Mouse (Mus musculus) heart, postnatal 0 days (tissue): ENCODE data around the gene Trio. TPM values are rescaled to one million over a fixed set of nuclear protein-coding genes. Genes with fewer than 3 reads are reported as not detected.

Source experiments
- ATAC-seq: fragments of 200-750 bp; cut with Nextera tagmentation; 2 replicates; pipeline ENCODE4 v1.8.0; 2017; ENCODE audit warnings: low read depth, moderate number of reproducible peaks, moderate library complexity; ENCODE audit not compliant: insufficient read depth
- DNase-seq: peaks from one replicate; pipeline ENCODE4 v3.0.0-alpha.2; 2016; ENCODE audit warnings: low spot score
- H3K27ac ChIP-seq: fragments of 300-500 bp; sonication (generic); 2 replicates; pipeline ENCODE4 v1.5.1; 2014; ENCODE audit warnings: low read depth, mild to moderate bottlenecking
- H3K27me3 ChIP-seq: fragments of 300-500 bp; sonication (generic); 2 replicates; pipeline ENCODE4 v1.6.1; 2014; ENCODE audit warnings: low read length, mixed read lengths; ENCODE audit not compliant: control insufficient read depth, insufficient read depth
- H3K36me3 ChIP-seq: fragments of 300-500 bp; sonication (generic); replicated peaks from 2 replicates; pipeline ENCODE4 v1.6.1; 2014; ENCODE audit warnings: low read length, mixed read lengths; ENCODE audit not compliant: control insufficient read depth, insufficient read depth
- H3K4me1 ChIP-seq: fragments of 300-500 bp; sonication (generic); 2 replicates; pipeline ENCODE4 v1.6.1; 2014; ENCODE audit warnings: antibody characterized with exemption; ENCODE audit not compliant: control insufficient read depth, insufficient read depth
- H3K4me2 ChIP-seq: fragments of 300-500 bp; sonication (generic); 2 replicates; pipeline ENCODE4 v1.6.1; 2014; ENCODE audit warnings: low read depth, mild to moderate bottlenecking, low read length, moderate library complexity
- H3K4me3 ChIP-seq: fragments of 300-500 bp; sonication (generic); 2 replicates; pipeline ENCODE4 v1.5.1; 2014; ENCODE audit warnings: low read depth, low read length
- H3K9ac ChIP-seq: fragments of 300-500 bp; sonication (generic); replicated peaks from 2 replicates; pipeline ENCODE4 v1.6.1; 2014; ENCODE audit warnings: low read depth, low read length, mixed read lengths
- H3K9me3 ChIP-seq: fragments of 300-500 bp; sonication (generic); replicated peaks from 2 replicates; pipeline ENCODE4 v1.6.1; 2016; ENCODE audit warnings: low read length; ENCODE audit not compliant: control insufficient read depth
- CTCF ChIP-seq: IDR thresholded peaks from 2 replicates; pipeline ENCODE4 v1.5.1; 2016; ENCODE audit warnings: antibody characterized with exemption, control low read depth, low read depth
- EP300 ChIP-seq: IDR thresholded peaks from 2 replicates; pipeline ENCODE4 v1.6.1; 2016; ENCODE audit warnings: antibody characterized with exemption, low read depth
- WGBS: fragments of 180-500 bp; shearing (Covaris S2); extraction: QIAGEN DNeasy Blood & Tissue Kit; methylation state at CpG from one replicate; pipeline ENCODE4 v1.1.7; 2014; 5-methylcytosine and 5-hydroxymethylcytosine counted together
- polyA plus RNA-seq: library from polyadenylated mRNA; unstranded; fragments of >200 nt; fragmentation: Nextera tagmentation; extraction: Ambion mirVana; gene quantifications from 2 replicates; pipeline ENCODE4 v1.2.1, GENCODE M21; 2015
- total RNA-seq: library from RNA; depleted of rRNA; stranded (reverse); fragments of >200 nt; gene quantifications from 2 replicates; pipeline ENCODE4 v1.2.3, GENCODE M21; 2014; ENCODE audit warnings: low replicate concordance

Trio gene
- total and polyA plus RNA-seq, 2 experiments from 2014 or later = 10.1 to 77.2 TPM

DNA sequence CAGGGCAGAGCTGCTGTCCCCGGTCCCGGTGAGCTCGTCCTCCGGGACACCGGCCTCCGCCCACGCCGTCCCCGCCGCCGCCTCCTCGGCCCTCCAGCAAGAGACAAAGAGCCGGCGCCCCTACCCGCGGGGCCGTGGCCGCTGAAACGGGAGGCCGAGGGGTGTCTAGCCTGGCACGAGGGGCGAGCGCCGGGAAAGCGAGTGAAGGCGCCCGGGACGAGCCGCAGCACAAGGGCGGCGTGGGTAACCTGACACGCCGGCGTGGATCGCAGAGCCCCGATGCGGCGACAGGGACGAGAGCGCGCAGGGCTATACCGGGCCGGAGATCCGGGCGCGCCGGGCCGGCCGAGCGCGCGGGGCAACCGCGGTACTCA lies 696 bp downstream of the Trio start:
- Histone ChIP-seq H3K27me3 (no peaks in the 10 kb centered on the region), H3K9ac (peak overlapping the region; percentile 93), H3K4me1 (peaks cover 34% of the 10 kb centered on the region), H3K9me3 (no peaks in the 10 kb centered on the region), H3K27ac (peak overlapping the region; percentile 95), H3K36me3 (no peaks in the 10 kb centered on the region), H3K4me2 (peak overlapping the region; percentile 92), H3K4me3 (peak overlapping the region; percentile 94)
- ATAC-seq (peak; percentile 18), DNase-seq (no peak)
- TF ChIP-seq EP300 = no peak
- no peak for TF ChIP-seq CTCF
- under 1% methylated on average over 37 of the region's 54 CpGs for WGBS

DNA sequence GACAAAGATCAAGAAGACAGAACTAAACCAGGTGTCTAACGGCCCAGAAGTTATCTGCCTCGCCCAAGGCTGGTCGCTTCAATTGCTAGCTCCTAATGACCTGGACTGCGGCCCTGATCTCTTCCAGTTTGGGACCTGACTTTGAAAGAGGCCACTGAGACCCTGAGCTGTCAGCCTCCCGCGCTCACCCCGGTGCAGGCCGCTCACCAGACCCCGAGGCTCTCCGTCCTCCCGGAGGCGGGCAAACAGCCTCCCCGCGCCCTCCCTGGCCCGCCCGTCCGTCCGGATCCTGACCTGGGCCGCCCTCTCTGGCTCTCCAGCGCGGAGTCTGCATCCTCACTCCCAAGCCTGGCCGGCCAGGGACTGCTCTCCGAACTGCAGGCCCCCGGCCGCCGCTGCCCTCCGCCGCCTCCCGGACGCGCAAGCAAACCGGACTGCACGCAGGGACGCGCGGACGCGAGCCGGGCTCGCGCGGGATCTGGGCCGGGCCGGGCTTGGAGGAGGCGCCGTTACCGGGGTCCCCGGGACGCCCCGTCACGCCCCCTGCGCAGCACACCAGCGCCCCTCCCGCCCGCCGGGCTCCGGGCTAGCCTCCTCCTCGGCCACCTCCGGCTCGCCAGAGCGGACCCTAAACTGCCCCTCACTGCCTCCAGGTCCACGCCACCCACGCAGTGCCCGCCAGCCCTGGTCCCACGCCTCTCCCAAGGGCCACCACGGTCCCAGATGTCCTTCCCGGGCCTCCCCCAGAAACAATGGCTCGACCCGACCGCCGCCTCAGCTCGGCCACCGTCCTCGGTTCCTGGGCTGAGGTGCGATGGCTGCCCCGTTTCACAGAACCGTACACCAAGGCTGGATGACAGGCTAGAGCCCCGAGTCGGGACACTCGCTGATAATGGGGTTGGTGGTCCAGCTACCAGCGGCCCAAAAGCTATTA lies 1.4 kb downstream of the Trio start:
- Histone ChIP-seq H3K9me3 (no peaks in the 10 kb centered on the region), H3K36me3 (no peaks in the 10 kb centered on the region), H3K27me3 (no peaks in the 10 kb centered on the region), H3K27ac (peak overlapping the region; percentile 95), H3K9ac (peak overlapping the region; percentile 93), H3K4me1 (peaks cover 34% of the 10 kb centered on the region), H3K4me2 (peak overlapping the region; percentile 92), H3K4me3 (peak overlapping the region; percentile 94)
- peak; percentile 74 for DNase-seq
- TF ChIP-seq CTCF (no peak), EP300 (no peak)
- WGBS = 1% methylated on average over 77 of the region's 81 CpGs
- peak; percentile 18 for ATAC-seq

DNA sequence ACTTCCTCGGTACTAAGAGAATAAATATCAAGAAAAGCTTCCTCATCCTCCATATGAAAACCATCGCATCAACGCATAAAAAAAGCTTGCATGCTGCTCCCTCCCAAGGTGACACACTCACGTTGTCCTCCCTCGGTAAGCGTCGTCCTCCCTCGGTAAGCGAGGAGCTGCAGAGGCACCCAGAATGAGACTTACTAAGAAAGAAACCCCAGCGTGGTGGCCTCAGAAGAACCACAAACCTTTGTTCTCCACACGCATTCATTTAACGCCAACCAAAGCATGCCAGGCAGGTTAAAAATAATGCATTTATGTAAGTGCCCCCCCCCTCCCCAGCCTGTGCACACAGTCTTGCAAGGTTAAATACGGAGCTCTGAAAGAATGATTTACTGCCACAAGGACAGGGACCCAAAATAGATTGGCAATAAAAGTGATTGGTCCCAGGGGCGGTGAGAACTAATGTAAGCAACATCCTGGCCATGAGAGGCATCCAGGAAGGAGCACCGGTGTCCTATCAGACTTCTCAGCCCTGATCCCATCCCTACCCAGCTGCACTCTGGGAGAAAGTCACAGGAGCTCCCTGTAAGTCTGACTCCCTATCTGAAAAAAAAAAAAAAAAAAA lies 3.9 kb downstream of the Trio start:
- Histone ChIP-seq H3K9ac (peak overlapping the region; percentile 34; the same call in 1 of the 2 replicates), H3K4me1 (peaks cover 34% of the 10 kb centered on the region), H3K4me3 (peak overlapping the region; percentile 15; the same call in 1 of the 2 replicates), H3K27ac (peak overlapping the region; percentile 16; the same call in 1 of the 2 replicates), H3K9me3 (no peaks in the 10 kb centered on the region), H3K27me3 (no peaks in the 10 kb centered on the region), H3K4me2 (peak overlapping the region; percentile 53), H3K36me3 (no peaks in the 10 kb centered on the region)
- no peak for TF ChIP-seq EP300
- TF ChIP-seq CTCF = no peak
- DNase-seq = no peak
- ATAC-seq = no peak
- 11% methylated on average over 15 of the region's 15 CpGs for WGBS

DNA sequence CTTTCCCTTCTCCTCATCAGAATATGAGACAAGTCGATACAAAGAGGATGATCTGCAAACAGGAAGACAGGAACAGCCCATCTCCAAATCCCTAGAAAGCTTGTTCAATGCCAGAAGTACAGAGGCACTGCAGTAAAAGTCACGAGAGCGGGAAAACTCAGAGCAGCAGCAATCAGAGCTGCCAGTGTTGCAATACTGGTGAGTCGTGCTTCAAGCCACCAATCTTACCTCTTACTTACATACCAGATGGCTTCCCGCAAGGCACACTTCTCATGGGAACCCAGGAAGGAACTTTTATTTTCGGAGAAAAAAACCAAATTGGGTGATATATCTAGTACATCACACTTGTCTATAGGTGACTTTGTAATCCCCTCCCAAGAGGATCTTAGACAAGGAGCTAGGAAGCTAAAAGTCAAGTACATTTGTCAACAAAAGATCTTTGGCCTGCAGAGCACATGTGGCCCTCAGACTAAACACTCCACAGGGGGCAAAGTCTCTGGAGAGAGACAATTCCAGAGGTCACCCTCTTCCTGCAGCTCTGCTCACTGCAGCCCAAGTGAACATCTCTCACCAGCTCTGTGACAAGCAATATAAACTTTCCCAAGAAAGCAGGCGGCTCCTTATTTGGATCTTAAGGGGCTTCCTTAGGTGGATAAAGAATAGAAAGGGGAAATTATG lies 6.1 kb downstream of the Trio start:
- 64% methylated on average over 7 of the region's 7 CpGs for WGBS
- ATAC-seq (no peak), DNase-seq (no peak)
- H3K4me2 ChIP-seq = no peak overlapping the region
- H3K4me1 ChIP-seq = peaks cover 34% of the 10 kb centered on the region
- H3K9me3 ChIP-seq = no peaks in the 10 kb centered on the region
- H3K36me3 ChIP-seq = no peaks in the 10 kb centered on the region
- H3K27me3 ChIP-seq = no peaks in the 10 kb centered on the region
- H3K4me3 ChIP-seq = no peak overlapping the region
- no peak overlapping the region for H3K27ac ChIP-seq
- no peak for TF ChIP-seq EP300
- TF ChIP-seq CTCF = no peak
- no peak overlapping the region for H3K9ac ChIP-seq

DNA sequence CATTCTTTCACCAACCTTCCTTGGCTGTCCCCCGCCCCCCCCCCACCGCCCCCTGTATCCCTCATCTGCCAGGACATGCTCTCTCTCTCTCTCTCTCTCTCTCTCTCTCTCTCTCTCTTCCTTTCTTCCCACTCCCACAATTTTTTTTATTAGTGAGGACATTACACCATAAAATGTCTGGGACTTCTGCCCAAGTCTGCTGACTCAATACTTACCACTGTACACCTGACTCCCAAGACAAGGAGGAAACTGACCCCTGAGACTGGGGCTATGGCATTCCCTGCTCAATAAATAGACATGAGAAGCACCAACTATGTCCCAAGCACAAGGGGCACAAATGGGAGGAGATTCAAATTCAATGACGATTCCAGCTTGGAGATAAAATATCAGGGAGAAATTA lies 18.1 kb downstream of the Trio start:
- peaks cover 23% of the 10 kb centered on the region for H3K4me1 ChIP-seq
- H3K36me3 ChIP-seq = no peaks in the 10 kb centered on the region
- H3K4me2 ChIP-seq = no peak overlapping the region
- DNase-seq = no peak
- no peaks in the 10 kb centered on the region for H3K27me3 ChIP-seq
- TF ChIP-seq EP300 (no peak), CTCF (no peak)
- ATAC-seq = no peak
- H3K27ac ChIP-seq = no peak overlapping the region
- H3K9ac ChIP-seq = no peak overlapping the region
- H3K4me3 ChIP-seq = no peak overlapping the region
- 67% methylated on average over 3 of the region's 3 CpGs for WGBS
- H3K9me3 ChIP-seq = no peaks in the 10 kb centered on the region
